Mouse (Mus musculus) Muller cell, postnatal 12 days (primary cell): ENCODE measurements around the gene Tex37.

Experiments used
- DNase-seq: peaks from one replicate; pipeline ENCODE4 v3.0.0-alpha.2; 2015; ENCODE audit errors: inconsistent ontology term

Gene Tex37

GRCm38 (mm10) chr6:70887993-70888392, 30.7 kb downstream of the Tex37 start:
- no peak for DNase-seq

- peak; percentile 62 for DNase-seq
Observed at GRCm38 (mm10) chr6:70880714-70881304, 37.9 kb downstream of the Tex37 start.

GRCm38 (mm10) chr6:70875017-70875416, 43.7 kb downstream of the Tex37 start:
- DNase-seq, result no peak

- DNase-seq, result no peak
Observed at GRCm38 (mm10) chr6:70874035-70874775, 44.5 kb downstream of the Tex37 start.

- no peak for DNase-seq
Observed at GRCm38 (mm10) chr6:70872570-70872969, 46.2 kb downstream of the Tex37 start.

GRCm38 (mm10) chr6:70872128-70872527, 46.6 kb downstream of the Tex37 start:
- peak; percentile 68 for DNase-seq

GRCm38 (mm10) chr6:70871511-70871980, 47.2 kb downstream of the Tex37 start:
- no peak for DNase-seq

- DNase-seq, result no peak
Observed at GRCm38 (mm10) chr6:70867297-70867696, 51.4 kb downstream of the Tex37 start.

- DNase-seq, result no peak
Observed at GRCm38 (mm10) chr6:70866761-70867160, 52.0 kb downstream of the Tex37 start.

GRCm38 (mm10) chr6:70864285-70864684, 54.4 kb downstream of the Tex37 start:
- DNase-seq, result no peak
